Mouse (Mus musculus) embryonic fibroblast, embryonic 13.5 days (primary cell): Measurements from ENCODE around the gene Dnm3. TPM values are rescaled to one million over a fixed set of nuclear protein-coding genes. Genes with fewer than 3 reads are reported as not detected.
A peak's percentile ranks its signal among the peaks of the same experiment; 100 is the strongest.

ENCODE experiments used
- H3K27ac ChIP-seq: 2 replicates; pipeline ENCODE4 v1.5.1; 2012; ENCODE audit warnings: low read length, control low read depth, inconsistent platforms; ENCODE audit not compliant: insufficient read depth
- H3K4me1 ChIP-seq: 2 replicates; pipeline ENCODE4 v1.6.1; 2011; ENCODE audit warnings: low read length; ENCODE audit not compliant: control insufficient read depth, insufficient read depth
- H3K4me3 ChIP-seq: 2 replicates; pipeline ENCODE4 v1.5.1; 2011; ENCODE audit warnings: mild to moderate bottlenecking, control low read depth, low read length; ENCODE audit not compliant: insufficient read depth
- CTCF ChIP-seq: IDR thresholded peaks from 2 replicates; pipeline ENCODE4 v1.5.1; 2011; ENCODE audit warnings: mild to moderate bottlenecking, control low read depth, low read length, moderate library complexity, borderline replicate concordance; ENCODE audit not compliant: insufficient read depth
- POLR2A ChIP-seq: IDR thresholded peaks from 2 replicates; pipeline ENCODE4 v1.6.1; 2011; ENCODE audit warnings: low read depth, mild to moderate bottlenecking, control low read depth, low read length, moderate library complexity
- polyA plus RNA-seq: library from polyadenylated mRNA; stranded (reverse); fragments of >200 nt; gene quantifications from 2 replicates; pipeline ENCODE4 v1.2.4, GENCODE M21; 2011; ENCODE audit warnings: low read depth; ENCODE audit not compliant: missing spikeins, insufficient read length

Gene Dnm3
- polyA plus RNA-seq, 1 experiment, result 11.7 TPM

- Histone ChIP-seq H3K4me1 (peaks cover 2% of the 10 kb centered on the region; the same call in 1 of the 2 replicates), H3K27ac (peak overlapping the region; percentile 59; the same call in 1 of the 2 replicates), H3K4me3 (no peak overlapping the region)
- TF ChIP-seq POLR2A (no peak), CTCF (no peak)
Measured at GRCm38 (mm10) chr1:162312152-162312551, 165.7 kb downstream of the Dnm3 start.

GRCm38 (mm10) chr1:162305247-162305646 is 172.6 kb downstream of the Dnm3 start:
- Histone ChIP-seq H3K4me3 (no peak overlapping the region), H3K4me1 (peaks cover 7% of the 10 kb centered on the region), H3K27ac (peak overlapping the region; percentile 36; the same call in 1 of the 2 replicates)
- TF ChIP-seq CTCF (no peak), POLR2A (no peak)

GRCm38 (mm10) chr1:162302480-162302879 is 175.4 kb downstream of the Dnm3 start:
- no peak overlapping the region for H3K4me3 ChIP-seq
- TF ChIP-seq CTCF (no peak), POLR2A (no peak)
- peaks cover 7% of the 10 kb centered on the region for H3K4me1 ChIP-seq
- no peak overlapping the region for H3K27ac ChIP-seq

- Histone ChIP-seq H3K4me3 (no peak overlapping the region), H3K27ac (peak overlapping the region; percentile 55), H3K4me1 (no peaks in the 10 kb centered on the region; the same call in 1 of the 2 replicates)
- no peak for TF ChIP-seq CTCF
- TF ChIP-seq POLR2A, result peak; percentile 39; the same call in 1 of the 2 replicates
Measured at GRCm38 (mm10) chr1:162299558-162300319, 178.1 kb downstream of the Dnm3 start.

- no peak overlapping the region for H3K27ac ChIP-seq
- no peaks in the 10 kb centered on the region; the same call in 1 of the 2 replicates for H3K4me1 ChIP-seq
- no peak overlapping the region for H3K4me3 ChIP-seq
- TF ChIP-seq CTCF (no peak), POLR2A (no peak)
Measured at GRCm38 (mm10) chr1:162298527-162298926, 179.3 kb downstream of the Dnm3 start.

GRCm38 (mm10) chr1:162295443-162295842 is 182.4 kb downstream of the Dnm3 start:
- peak overlapping the region; percentile 93 for H3K27ac ChIP-seq
- no peak overlapping the region for H3K4me3 ChIP-seq
- no peak for TF ChIP-seq POLR2A
- no peak for TF ChIP-seq CTCF
- no peaks in the 10 kb centered on the region; the same call in 1 of the 2 replicates for H3K4me1 ChIP-seq

- peak overlapping the region; percentile 80 for H3K27ac ChIP-seq
- H3K4me3 ChIP-seq, result no peak overlapping the region
- TF ChIP-seq CTCF, result no peak
- no peak for TF ChIP-seq POLR2A
- no peaks in the 10 kb centered on the region; the same call in 1 of the 2 replicates for H3K4me1 ChIP-seq
Measured at GRCm38 (mm10) chr1:162294572-162294910, 183.3 kb downstream of the Dnm3 start.

GRCm38 (mm10) chr1:162293732-162294571 is 183.9 kb downstream of the Dnm3 start:
- Histone ChIP-seq H3K4me1 (no peaks in the 10 kb centered on the region), H3K4me3 (no peak overlapping the region), H3K27ac (peak overlapping the region; percentile 80)
- TF ChIP-seq POLR2A, result no peak
- TF ChIP-seq CTCF, result no peak

GRCm38 (mm10) chr1:162286910-162287309 is 190.9 kb downstream of the Dnm3 start:
- no peak overlapping the region for H3K27ac ChIP-seq

GRCm38 (mm10) chr1:162281981-162282381 is 195.9 kb downstream of the Dnm3 start:
- no peaks in the 10 kb centered on the region; the same call in 1 of the 2 replicates for H3K4me1 ChIP-seq
- no peak overlapping the region for H3K4me3 ChIP-seq
- no peak for TF ChIP-seq POLR2A
- TF ChIP-seq CTCF, result no peak
- H3K27ac ChIP-seq, result no peak overlapping the region

More at GRCm38 (mm10) chr1:162286910-162287309, 190.9 kb downstream of the Dnm3 start:
- TF ChIP-seq POLR2A (no peak), CTCF (0 out of 2 replicates have a peak, but pooled peaks have one; percentile 19)
- Histone ChIP-seq H3K4me3 (no peak overlapping the region), H3K4me1 (no peaks in the 10 kb centered on the region; the same call in 1 of the 2 replicates)
